Mouse (Mus musculus): ENCODE measurements around the gene Pard3b.

DNA sequence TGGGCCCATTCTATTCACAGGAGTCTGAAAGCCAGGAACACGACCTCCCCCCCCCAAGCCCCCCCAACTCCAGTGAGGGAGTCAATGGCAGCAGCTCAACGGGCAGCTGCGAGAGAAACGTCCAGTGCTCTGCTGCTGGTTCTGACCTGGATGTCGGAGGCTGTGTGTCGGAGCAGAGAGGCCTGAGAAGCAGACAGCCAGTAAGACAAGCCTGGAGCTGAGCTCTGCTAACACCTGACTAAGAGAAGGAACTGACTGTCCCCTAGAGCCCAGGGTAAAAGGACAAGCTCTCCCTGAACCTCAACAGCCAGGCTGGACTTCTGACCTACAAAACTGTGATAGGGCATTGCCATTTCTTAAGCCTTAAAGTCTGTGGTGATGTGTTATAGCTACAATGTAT is 1015.8 kb downstream of the Pard3b start:
- no peak for TF ChIP-seq CTCF (IDR thresholded peaks at IDR 0.05)
- TF ChIP-seq EP300 (IDR thresholded peaks at IDR 0.05; ENCODE audit: insufficient read depth, low read depth, low read length): no peak
